Mouse (Mus musculus): Measurements from ENCODE around the gene Trf. TPM values are rescaled to one million over a fixed set of nuclear protein-coding genes. Genes with fewer than 3 reads are reported as not detected.
"Not testable (repeated sequence)": the region's sequence is repeated elsewhere in the genome, so short reads cannot be mapped to it uniquely, and the experiment has no call there.

The Trf gene
- total RNA-seq, 2 experiments from 2014 or later = 6.1 to 11.1 TPM

GRCm38 (mm10) chr9:103163806-103164205 lies 66.4 kb downstream of the Trf start:
- peak; percentile 59 for DNase-seq
- intact Hi-C loops (cut with DNase I) = no loop called here

- intact Hi-C loops (cut with DNase I); DNase-seq: not testable (repeated sequence)
Measured at GRCm38 (mm10) chr9:103155158-103155557, 75.1 kb downstream of the Trf start.

GRCm38 (mm10) chr9:103154568-103154967 lies 75.7 kb downstream of the Trf start:
- DNase-seq = no peak
- intact Hi-C loops (cut with DNase I) = no loop called here

Other genes with a start within 250 kb of the Trf start
- 1 to 10 TPM; 3.9 to 4.7 TPM for gene Slco2a1, start 241.7 kb downstream of the Trf start, total RNA-seq (2021)
- 100 to 1,000 TPM; 331 to 380 TPM for gene Rab6b, start 118.7 kb downstream of the Trf start, total RNA-seq (2021)
- gene Srprb, start 28.3 kb downstream of the Trf start, total RNA-seq (2021) = 10 to 100 TPM; 21.8 to 24.4 TPM
- 1 to 10 TPM; 2.6 to 3.0 TPM for gene Gm20425, start 137 bp downstream of the Trf start, total RNA-seq (2021)
- under 1 TPM in 1 of 2 experiments, not detected in 1; 0.56 TPM for gene 1300017J02Rik, start 74.6 kb upstream of the Trf start, total RNA-seq (2021)
- 10 to 100 TPM; 33.6 to 35.1 TPM for gene Topbp1, start 74.8 kb upstream of the Trf start, total RNA-seq (2021)
- 100 to 1,000 TPM; 128 to 131 TPM for gene Cdv3, start 135.4 kb upstream of the Trf start, total RNA-seq (2021)
- 1 to 10 TPM in 1 of 2 experiments, under 1 TPM in 1; 0.77 to 1.5 TPM for gene Bfsp2, start 250.0 kb upstream of the Trf start, total RNA-seq (2021)